7 mouse cellular contexts compared by ENCODE assay signal in the genomic region with DNA sequence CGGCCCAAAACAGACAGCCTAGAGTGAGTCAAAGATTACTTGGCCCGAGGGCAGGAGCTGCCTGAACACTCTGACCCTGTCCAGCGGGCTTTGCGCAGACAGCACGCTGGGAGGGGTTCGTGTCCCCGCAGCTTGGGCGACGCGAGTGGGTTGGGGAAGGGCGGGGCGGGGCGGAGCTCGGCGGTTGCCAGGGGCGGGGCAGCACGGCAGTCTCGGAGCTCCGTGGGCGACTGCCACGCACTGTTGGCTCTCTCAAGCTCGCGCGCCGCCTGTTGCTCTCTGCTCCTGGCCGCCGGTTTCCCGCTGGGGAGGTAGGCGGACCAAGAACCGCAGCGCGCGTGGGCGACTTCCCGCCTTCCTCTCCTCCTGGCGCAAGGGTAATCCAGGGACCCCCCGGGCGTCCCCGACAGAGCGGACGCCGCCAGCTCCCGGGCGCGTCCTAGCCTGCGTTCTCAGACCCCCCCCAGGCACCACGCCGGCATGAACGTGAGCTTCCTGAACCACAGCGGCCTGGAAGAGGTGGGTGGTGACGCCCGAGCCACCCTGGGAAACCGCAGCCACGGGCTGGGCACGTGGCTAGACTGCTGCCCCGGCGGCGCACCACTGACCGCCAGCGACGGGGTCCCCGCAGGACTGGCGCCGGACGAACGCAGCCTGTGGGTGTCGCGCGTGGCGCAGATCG. TPM values are rescaled to one million over a fixed set of nuclear protein-coding genes. Genes with fewer than 3 reads are reported as not detected.
A peak's percentile ranks its signal among the peaks of the same experiment; 100 is the strongest.
DNase-seq lines count a peak whose midpoint lies in the region; ATAC-seq and TF ChIP-seq lines count a peak whose summit lies in the region.

A gene (plus strand): TSS at position 270 of the 682 bp plus-strand sequence.

- no peak within 1 kb of the TSS for H3K27ac ChIP-seq in hindbrain, embryonic 12.5 days
- no peak within 1 kb of the TSS for H3K27ac ChIP-seq in limb, embryonic 11.5 days (replicated peaks; ENCODE audit: low read depth, low read length)

- H3K9me3 ChIP-seq in hindbrain, embryonic 12.5 days (replicated peaks): no peaks in the 10 kb centered on the region
- no peaks in the 10 kb centered on the region for H3K9me3 ChIP-seq in limb, embryonic 11.5 days (ENCODE audit: control insufficient read depth, low read length)

- WGBS in lung, adult 2 months: 1% methylated on average over 71 of the region's 71 CpGs
- WGBS in hindbrain, embryonic 12.5 days: 1% methylated on average over 65 of the region's 71 CpGs
- 1% methylated on average over 66 of the region's 71 CpGs for WGBS in limb, embryonic 11.5 days

- DNase-seq in lung, adult 2 months: no peak
- no peak for DNase-seq in lung, postnatal 10 days
- peak; percentile 12 for DNase-seq in embryo, embryonic 9.5 days (ENCODE audit: extremely low spot score)
- DNase-seq in limb, embryonic 11.5 days (ENCODE audit: low spot score): peak; percentile 52
- DNase-seq in retina, postnatal 1 day: peak; percentile 44
- DNase-seq in urinary bladder, postnatal 36 days (ENCODE audit: low spot score in 2 of 2): no peak

- H3K4me3 ChIP-seq in lung, adult 2 months (replicated peaks; ENCODE audit: extremely low read depth, low read depth, low read length): peak within 1 kb of the TSS; percentile 39
- H3K4me3 ChIP-seq in hindbrain, embryonic 12.5 days: peak within 1 kb of the TSS; percentile 35
- peak within 1 kb of the TSS; percentile 31 for H3K4me3 ChIP-seq in limb, embryonic 11.5 days (ENCODE audit: low read depth, low read length)

- no peak for ATAC-seq in hindbrain, embryonic 12.5 days (ENCODE audit: low FRiP score)
- no peak for ATAC-seq in limb, embryonic 11.5 days (ENCODE audit: insufficient number of reproducible peaks, low FRiP score, low TSS enrichment, low read depth)

- no peaks in the 10 kb centered on the region for H3K36me3 ChIP-seq in hindbrain, embryonic 12.5 days
- no peaks in the 10 kb centered on the region for H3K36me3 ChIP-seq in limb, embryonic 11.5 days (ENCODE audit: control insufficient read depth, insufficient read depth, low read length)

- peak within 1 kb of the TSS; percentile 60 for H3K4me2 ChIP-seq in hindbrain, embryonic 12.5 days (replicated peaks)
- peak within 1 kb of the TSS; percentile 69 for H3K4me2 ChIP-seq in limb, embryonic 11.5 days (ENCODE audit: low read depth, severe bottlenecking)

- peaks cover 84% of the 10 kb centered on the region for H3K27me3 ChIP-seq in hindbrain, embryonic 12.5 days
- H3K27me3 ChIP-seq in limb, embryonic 11.5 days (ENCODE audit: control insufficient read depth, insufficient read depth, low read length): peaks cover 53% of the 10 kb centered on the region

- no peak for TF ChIP-seq POLR2A in lung, adult 2 months (IDR thresholded peaks at IDR 0.05; ENCODE audit: borderline replicate concordance, extremely low read depth, low read depth, low read length)

- peak within 1 kb of the TSS; percentile 8; the same call in 1 of the 2 replicates for H3K9ac ChIP-seq in hindbrain, embryonic 12.5 days
- H3K9ac ChIP-seq in limb, embryonic 11.5 days (ENCODE audit: low read length): no peak within 1 kb of the TSS

- H3K4me1 ChIP-seq in lung, adult 2 months (ENCODE audit: control insufficient read depth, insufficient read depth, low read length): peaks cover 3% of the 10 kb centered on the region; the same call in 1 of the 2 replicates
- peaks cover 12% of the 10 kb centered on the region for H3K4me1 ChIP-seq in hindbrain, embryonic 12.5 days
- H3K4me1 ChIP-seq in limb, embryonic 11.5 days (ENCODE audit: control insufficient read depth, insufficient read depth, low read length): peaks cover 12% of the 10 kb centered on the region

- no peak for TF ChIP-seq CTCF in lung, adult 2 months (IDR thresholded peaks at IDR 0.05; ENCODE audit: insufficient read depth, low read length)

RNA-seq across cellular contexts. Expression of the gene that starts here (rescaled TPM):
- 10.4 and 13.2 TPM in 2 replicates for polyA plus RNA-seq in lung, adult 2 months (2012; rRNA removed)
- polyA plus RNA-seq in hindbrain, embryonic 12.5 days (2016; fragmentation: Nextera tagmentation; extraction: Ambion mirVana): not detected in 2 replicates
- polyA plus RNA-seq in limb, embryonic 11.5 days (2014; fragmentation: Nextera tagmentation; extraction: Ambion mirVana): not detected in 2 replicates

Comparison
In these comparisons a context has a peak if more than half of its experiments do, and no peak if none do; other contexts are left out.
1. RNA of the gene that starts here (polyA plus RNA-seq): 10.4 to 13.2 TPM in lung, adult 2 months; not detected in hindbrain, embryonic 12.5 days and not detected in limb, embryonic 11.5 days; every median in the first group is over 10 times any median in the second.
2. Peak in DNase-seq, H3K4me3 ChIP-seq and H3K4me2 ChIP-seq in limb, embryonic 11.5 days; RNA of the gene not detected or under 1 TPM.
3. DNase-seq: peak in embryo, embryonic 9.5 days (single experiment) and retina, postnatal 1 day (single experiment); none in lung, adult 2 months (single experiment), lung, postnatal 10 days (single experiment) and urinary bladder, postnatal 36 days (0 of 2).
4. Peak in every context shown above with its lines, with median percentiles within 50 percentile points of each other: H3K4me3 ChIP-seq.